Mouse (Mus musculus): ENCODE measurements around the gene A430033K04Rik.

Gene A430033K04Rik

DNA sequence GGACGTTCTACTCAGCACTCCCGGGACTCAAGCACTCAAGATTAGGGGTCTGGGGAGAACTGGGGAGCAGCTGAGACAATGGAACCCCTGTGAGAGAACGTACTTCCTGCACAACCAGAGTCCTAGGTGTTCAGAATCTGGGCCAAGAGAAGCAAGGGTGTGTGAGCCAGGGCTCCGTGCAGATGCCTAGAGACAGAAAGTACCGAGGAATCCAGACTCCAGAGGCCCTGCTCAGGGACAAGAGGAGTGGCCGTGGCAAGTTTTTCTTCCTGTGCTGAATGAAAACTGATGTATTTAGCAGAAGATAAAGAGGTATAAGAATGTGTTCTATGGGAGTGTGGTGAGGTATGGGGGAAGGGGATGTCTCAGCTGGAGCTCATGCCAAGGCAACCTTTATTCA lies 74.8 kb downstream of the A430033K04Rik start:
- DNase-seq, result no peak
